Mouse (Mus musculus): ENCODE data around the gene Msh5. TPM values are rescaled to one million over a fixed set of nuclear protein-coding genes. Genes with fewer than 3 reads are reported as not detected.
A peak's percentile ranks its signal among the peaks of the same experiment; 100 is the strongest.

Msh5 gene
- total RNA-seq, 2 experiments from 2014 or later, result 0.76 to 0.96 TPM

- peak in 1 of 2 experiments; percentile 43 for DNase-seq (ENCODE audit: low spot score in 2 of 2)
- intact Hi-C loops (cut with DNase I), result no loop called here
Measured at GRCm38 (mm10) chr17:35027277-35028068, 19.1 kb downstream of the Msh5 start, which contains the start of gene Sapcd1. TSS of gene Sapcd1 (minus strand) at chr17:35028016.

- DNase-seq (ENCODE audit: low spot score in 2 of 2), result no peak
- intact Hi-C loops (cut with DNase I), result no loop called here
Measured at GRCm38 (mm10) chr17:35026206-35026605, 20.3 kb downstream of the Msh5 start.

- no peak for DNase-seq (ENCODE audit: low spot score in 2 of 2)
- intact Hi-C loops (cut with DNase I), result no loop called here
Measured at GRCm38 (mm10) chr17:35024691-35025488, 21.7 kb downstream of the Msh5 start.

GRCm38 (mm10) chr17:35024261-35024660, 22.3 kb downstream of the Msh5 start:
- intact Hi-C loops (cut with DNase I), result no loop called here
- no peak for DNase-seq (ENCODE audit: low spot score in 2 of 2)

- no peak for DNase-seq (ENCODE audit: low spot score in 2 of 2)
- intact Hi-C loops (cut with DNase I), result no loop called here
Measured at GRCm38 (mm10) chr17:35023756-35024155, 22.8 kb downstream of the Msh5 start.

GRCm38 (mm10) chr17:35023221-35023620, 23.3 kb downstream of the Msh5 start:
- no peak for DNase-seq (ENCODE audit: low spot score in 2 of 2)
- intact Hi-C loops (cut with DNase I), result no loop called here

GRCm38 (mm10) chr17:35022541-35023060, 23.9 kb downstream of the Msh5 start:
- DNase-seq (ENCODE audit: low spot score in 2 of 2), result no peak
- intact Hi-C loops (cut with DNase I), result no loop called here

- intact Hi-C loops (cut with DNase I), result loop anchor here (1.0 kb wide), 2 partner anchors 37 to 84 kb away; partner anchors contain the start of gene Ddah2
- DNase-seq (ENCODE audit: low spot score in 2 of 2), result no peak
Measured at GRCm38 (mm10) chr17:35021842-35022477, 24.6 kb downstream of the Msh5 start.

- DNase-seq (ENCODE audit: low spot score in 2 of 2), result peak; percentile 75 to 83
- intact Hi-C loops (cut with DNase I), result loop anchor here (1.0 kb wide), 2 partner anchors 38 to 85 kb away; partner anchors contain the start of gene Ddah2
Measured at GRCm38 (mm10) chr17:35021163-35021808, 25.3 kb downstream of the Msh5 start.

GRCm38 (mm10) chr17:35020551-35020950, 26.0 kb downstream of the Msh5 start:
- intact Hi-C loops (cut with DNase I), result no loop called here
- DNase-seq (ENCODE audit: low spot score in 2 of 2), result no peak

- no peak for DNase-seq (ENCODE audit: low spot score in 2 of 2)
- intact Hi-C loops (cut with DNase I), result no loop called here
Measured at GRCm38 (mm10) chr17:35019894-35020293, 26.7 kb downstream of the Msh5 start.

GRCm38 (mm10) chr17:35018171-35018570, 28.4 kb downstream of the Msh5 start:
- intact Hi-C loops (cut with DNase I), result no loop called here
- no peak for DNase-seq (ENCODE audit: low spot score in 2 of 2)

- no peak for DNase-seq (ENCODE audit: low spot score in 2 of 2)
- intact Hi-C loops (cut with DNase I), result no loop called here
Measured at GRCm38 (mm10) chr17:35017706-35018030, 28.9 kb downstream of the Msh5 start.

GRCm38 (mm10) chr17:35016791-35017705, 29.5 kb downstream of the Msh5 start:
- intact Hi-C loops (cut with DNase I), result no loop called here
- no peak for DNase-seq (ENCODE audit: low spot score in 2 of 2)

GRCm38 (mm10) chr17:35016376-35016775, 30.2 kb downstream of the Msh5 start, which contains the start of gene Vwa7:
TSS of gene Vwa7 (plus strand) at chr17:35016579.
- DNase-seq (ENCODE audit: low spot score in 2 of 2), result no peak
- intact Hi-C loops (cut with DNase I), result no loop called here

- DNase-seq (ENCODE audit: low spot score in 2 of 2), result no peak
- intact Hi-C loops (cut with DNase I), result no loop called here
Measured at GRCm38 (mm10) chr17:35015296-35015695, 31.2 kb downstream of the Msh5 start.

GRCm38 (mm10) chr17:35013221-35013620, 33.3 kb downstream of the Msh5 start:
- DNase-seq (ENCODE audit: low spot score in 2 of 2), result no peak
- intact Hi-C loops (cut with DNase I), result no loop called here

- no peak for DNase-seq (ENCODE audit: low spot score in 2 of 2)
- intact Hi-C loops (cut with DNase I), result no loop called here
Measured at GRCm38 (mm10) chr17:35012430-35012829, 34.1 kb downstream of the Msh5 start.
